Mouse (Mus musculus) lung, adult 2 months (tissue): ENCODE data around the gene Cntrl. TPM values are rescaled to one million over a fixed set of nuclear protein-coding genes. Genes with fewer than 3 reads are reported as not detected.
A peak's percentile ranks its signal among the peaks of the same experiment; 100 is the strongest.

Experiments used
- DNase-seq: peaks from one replicate; pipeline ENCODE4 v3.0.0; 2022
- H3K4me1 ChIP-seq: fragments of 200-500 bp; 2 replicates; pipeline ENCODE4 v1.6.1; 2011; ENCODE audit warnings: low read length; ENCODE audit not compliant: control insufficient read depth, insufficient read depth
- H3K4me3 ChIP-seq: fragments of 200-500 bp; replicated peaks from 2 replicates; pipeline ENCODE3; 2011; ENCODE audit warnings: low read depth, mild to moderate bottlenecking, control low read depth, low read length; ENCODE audit errors: extremely low read depth
- CTCF ChIP-seq: fragments of 200-500 bp; IDR thresholded peaks from 2 replicates; pipeline ENCODE4 v1.5.1; 2011; ENCODE audit warnings: mild to moderate bottlenecking, low read length, control low read depth; ENCODE audit not compliant: insufficient read depth
- POLR2A ChIP-seq: fragments of 200-500 bp; IDR thresholded peaks from 2 replicates; pipeline ENCODE4 v1.6.1; 2011; ENCODE audit warnings: low read depth, mild to moderate bottlenecking, control low read depth, low read length, borderline replicate concordance; ENCODE audit errors: extremely low read depth
- WGBS: fragments of 180-500 bp; shearing (Covaris S2); methylation state at CpG from one replicate; pipeline ENCODE4 v1.1.7; 2018; 5-methylcytosine and 5-hydroxymethylcytosine counted together
- polyA plus RNA-seq: library from polyadenylated mRNA; depleted of rRNA; stranded (reverse); fragments of >200 nt; gene quantifications from 2 replicates; pipeline ENCODE4 v1.2.3, GENCODE M21; 2012

The Cntrl gene
- polyA plus RNA-seq, 1 experiment, result 14.9 TPM

DNA sequence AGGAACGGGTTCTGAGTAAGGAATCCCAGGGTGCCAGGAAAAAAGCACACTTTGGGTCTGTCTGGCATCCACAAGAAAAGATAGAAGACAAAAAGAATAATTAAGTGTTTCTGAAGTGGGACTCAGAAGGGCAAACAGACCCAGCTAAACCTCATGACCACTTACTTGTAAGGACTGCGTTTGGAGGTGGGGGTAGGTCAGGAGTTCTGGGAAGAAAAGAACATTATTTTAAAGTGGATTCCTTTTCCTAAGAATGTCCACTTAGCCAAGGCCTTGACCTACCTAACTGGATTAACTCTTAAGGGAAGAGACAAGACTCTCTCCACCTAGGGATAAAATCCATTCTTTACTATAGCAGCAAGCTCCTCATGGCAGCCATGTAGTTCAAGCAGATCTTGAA is 36.7 kb upstream of the Cntrl start:
- TF ChIP-seq POLR2A (no peak), CTCF (no peak)

DNA sequence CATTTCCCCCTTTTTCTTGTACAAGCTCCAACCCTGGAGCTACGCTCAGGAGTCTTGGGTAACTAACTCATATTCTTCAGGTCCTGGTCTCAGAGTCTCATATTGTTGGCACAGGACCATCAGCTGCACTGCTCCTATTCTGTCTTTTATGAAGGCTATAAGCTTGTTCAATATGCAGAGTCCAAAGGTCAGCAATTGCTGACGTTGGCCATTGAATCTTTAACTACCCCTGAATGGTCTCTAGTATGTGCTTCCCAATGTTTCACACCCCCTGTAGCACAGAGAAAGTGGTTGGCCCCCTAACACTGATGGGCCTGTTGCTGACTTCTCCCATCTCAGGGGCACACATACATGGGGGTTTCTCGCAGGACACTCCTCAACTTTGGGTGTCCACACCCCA is 35.0 kb upstream of the Cntrl start:
- WGBS, result 89% methylated on average over 3 of the region's 3 CpGs
- no peaks in the 10 kb centered on the region for H3K4me1 ChIP-seq
- DNase-seq, result no peak
- no peak overlapping the region for H3K4me3 ChIP-seq
- TF ChIP-seq CTCF (no peak), POLR2A (no peak)

More for the DNA sequence above, 36.7 kb upstream of the Cntrl start:
- H3K4me1 ChIP-seq, result no peaks in the 10 kb centered on the region
- no peak overlapping the region for H3K4me3 ChIP-seq
- DNase-seq, result no peak
- 73% methylated on average over 2 of the region's 2 CpGs for WGBS

DNA sequence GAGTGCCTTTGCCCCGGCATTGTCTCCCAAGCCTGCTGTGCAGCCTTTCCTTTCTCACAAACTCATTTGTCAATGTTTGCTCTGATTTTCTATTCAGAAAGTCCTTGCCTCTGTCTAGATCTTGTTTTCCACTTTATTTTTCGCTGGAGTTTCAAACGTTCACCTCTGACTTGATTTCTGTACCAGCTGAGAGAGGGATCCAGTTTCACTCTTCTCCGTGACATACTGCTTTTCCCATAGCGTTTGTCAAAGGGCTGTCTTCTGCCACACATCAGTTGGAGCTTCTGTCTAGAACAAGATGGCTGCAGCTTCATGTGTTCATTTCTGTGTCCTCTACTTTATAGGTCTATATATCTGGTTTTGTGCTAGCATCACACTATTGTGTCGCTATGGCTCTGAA is 30.1 kb upstream of the Cntrl start:
- DNase-seq, result no peak
- Histone ChIP-seq H3K4me3 (no peak overlapping the region), H3K4me1 (no peaks in the 10 kb centered on the region)
- WGBS, result 60% methylated on average over 6 of the region's 6 CpGs
- TF ChIP-seq POLR2A, result no peak
- no peak for TF ChIP-seq CTCF

DNA sequence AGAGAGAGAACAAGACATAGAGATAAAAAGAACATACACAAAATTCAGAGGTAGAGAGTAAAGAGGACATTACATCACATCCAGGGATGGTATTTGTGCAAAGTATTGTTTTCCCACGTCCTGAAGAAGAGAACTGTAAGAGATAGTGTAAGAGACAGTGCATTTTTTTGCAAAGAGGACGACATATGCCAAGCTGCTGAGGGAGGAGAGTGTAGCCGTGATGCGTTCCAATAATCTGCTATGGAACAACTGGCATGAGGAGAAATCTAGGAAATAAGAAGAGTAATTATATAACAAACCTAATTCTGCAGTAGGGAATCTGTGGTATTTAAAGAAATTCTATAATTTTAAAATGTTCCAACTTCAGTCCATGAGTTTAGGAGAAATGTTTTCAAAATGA is 21.9 kb upstream of the Cntrl start:
- TF ChIP-seq CTCF (no peak), POLR2A (no peak)
- 65% methylated on average over 4 of the region's 4 CpGs for WGBS
- DNase-seq, result no peak
- Histone ChIP-seq H3K4me3 (no peak overlapping the region), H3K4me1 (no peaks in the 10 kb centered on the region)

DNA sequence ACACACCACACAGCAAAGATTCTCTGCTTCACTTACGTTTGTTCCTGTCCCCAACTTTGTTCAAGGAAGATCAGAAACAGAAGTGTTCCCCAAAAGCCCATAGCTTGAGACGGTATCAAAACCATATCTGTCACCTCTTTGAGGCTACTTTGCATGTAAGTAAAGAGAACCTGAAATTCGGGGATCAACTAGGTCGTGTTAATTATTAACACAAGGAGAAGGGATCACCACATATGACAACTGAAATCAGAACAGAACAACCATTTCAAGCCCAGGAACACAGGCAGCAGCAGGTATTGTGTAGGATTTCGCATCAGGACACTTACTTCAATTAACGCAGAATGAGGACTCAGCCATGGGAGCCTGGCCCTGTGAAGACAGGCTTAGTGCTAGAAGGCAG is 8.8 kb upstream of the Cntrl start:
- WGBS, result 80% methylated on average over 6 of the region's 6 CpGs
- Histone ChIP-seq H3K4me1 (no peaks in the 10 kb centered on the region), H3K4me3 (no peak overlapping the region)
- no peak for DNase-seq
- TF ChIP-seq POLR2A (no peak), CTCF (no peak)

DNA sequence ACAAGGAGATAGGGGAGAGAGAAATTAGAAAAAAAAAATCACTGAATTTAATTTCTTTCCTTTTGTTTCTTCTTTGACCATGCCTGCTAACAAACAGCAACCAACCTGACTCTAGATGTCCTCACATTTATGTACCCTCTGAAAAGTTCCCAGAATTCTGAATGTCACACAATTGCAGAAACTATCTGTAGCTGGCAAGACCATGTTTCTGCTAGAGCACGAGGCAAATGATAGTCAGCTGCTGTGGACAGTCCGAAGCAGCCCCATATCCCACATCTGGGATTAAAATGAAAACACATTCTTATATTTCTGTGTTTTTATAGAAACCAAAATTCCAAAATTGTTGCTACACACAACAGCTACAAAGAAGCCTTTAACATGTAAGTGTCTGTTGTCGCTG is 7.8 kb upstream of the Cntrl start, which contains the start of gene AI182371:
Gene AI182371, minus strand, starts transcription at position 101 of the 400 bp plus-strand sequence.
- Histone ChIP-seq H3K4me3 (no peak within 1 kb of the TSS), H3K4me1 (no peaks in the 10 kb centered on the region)
- 92% methylated on average over 3 of the region's 3 CpGs for WGBS
- DNase-seq, result no peak
- TF ChIP-seq POLR2A (no peak), CTCF (no peak)

DNA sequence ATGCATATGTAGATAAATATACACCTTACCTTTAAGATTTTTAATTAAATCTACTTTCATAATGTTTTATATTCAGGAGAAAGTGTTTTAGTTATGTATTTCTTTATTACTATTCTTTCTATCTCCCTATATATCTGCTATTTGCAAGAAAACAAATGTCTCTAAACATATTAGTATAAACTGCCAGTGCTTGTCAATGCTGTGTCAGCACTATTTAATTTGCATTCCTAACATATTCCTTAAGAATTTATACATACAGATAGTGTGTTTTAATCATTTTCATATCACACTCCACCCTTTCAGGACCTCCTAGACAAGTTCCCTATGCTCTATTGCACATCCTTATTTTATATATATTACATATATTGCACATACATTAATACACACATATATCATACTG is 6.5 kb upstream of the Cntrl start:
- Histone ChIP-seq H3K4me1 (no peaks in the 10 kb centered on the region; the same call in 1 of the 2 replicates), H3K4me3 (no peak overlapping the region)
- TF ChIP-seq CTCF (no peak), POLR2A (no peak)
- DNase-seq, result no peak

DNA sequence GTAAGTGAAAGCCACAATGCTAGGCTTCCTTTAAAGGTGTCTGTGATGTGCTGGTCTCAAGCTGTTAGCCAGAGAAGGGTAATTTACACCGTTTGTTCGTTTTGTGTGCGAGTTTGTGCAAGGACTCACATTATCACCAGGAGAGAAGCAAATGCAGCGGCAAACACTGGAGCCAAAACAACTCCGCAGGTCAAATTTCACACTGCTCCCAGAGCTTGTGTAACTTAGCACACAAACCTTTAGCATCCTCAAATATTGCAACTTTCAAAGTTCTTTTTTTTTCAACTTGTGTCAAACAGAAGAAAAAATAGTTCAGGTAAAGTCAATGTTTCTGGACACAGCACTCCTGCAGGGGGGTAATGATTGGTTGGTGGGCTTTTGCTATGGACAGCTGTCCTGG is 5.7 kb upstream of the Cntrl start:
- no peak overlapping the region for H3K4me3 ChIP-seq
- TF ChIP-seq POLR2A (no peak), CTCF (no peak)
- WGBS, result 54% methylated on average over 5 of the region's 5 CpGs
- DNase-seq, result no peak
- H3K4me1 ChIP-seq, result no peaks in the 10 kb centered on the region; the same call in 1 of the 2 replicates

DNA sequence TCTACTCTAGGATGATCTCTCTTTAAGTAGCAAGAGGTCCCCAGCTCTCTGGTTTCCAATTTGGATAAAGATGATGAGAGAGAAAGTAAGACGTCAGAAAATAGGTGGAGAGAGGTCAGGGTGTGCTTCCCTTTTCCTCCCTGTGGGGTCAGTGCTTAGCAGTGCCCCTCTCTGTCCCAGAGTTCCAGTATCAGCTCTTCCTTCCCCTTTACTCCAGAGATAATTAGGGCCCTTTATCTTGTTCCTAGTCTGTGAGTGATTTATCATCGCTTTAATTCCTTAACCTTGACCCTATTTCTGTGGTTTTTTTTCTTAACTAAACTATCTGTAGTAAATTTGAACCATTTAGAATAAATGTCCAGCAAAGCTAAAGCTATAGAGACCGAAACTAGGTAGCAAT is 4.4 kb upstream of the Cntrl start:
- WGBS, result 66% methylated on average over 3 of the region's 3 CpGs
- no peak for TF ChIP-seq POLR2A
- TF ChIP-seq CTCF, result no peak

DNA sequence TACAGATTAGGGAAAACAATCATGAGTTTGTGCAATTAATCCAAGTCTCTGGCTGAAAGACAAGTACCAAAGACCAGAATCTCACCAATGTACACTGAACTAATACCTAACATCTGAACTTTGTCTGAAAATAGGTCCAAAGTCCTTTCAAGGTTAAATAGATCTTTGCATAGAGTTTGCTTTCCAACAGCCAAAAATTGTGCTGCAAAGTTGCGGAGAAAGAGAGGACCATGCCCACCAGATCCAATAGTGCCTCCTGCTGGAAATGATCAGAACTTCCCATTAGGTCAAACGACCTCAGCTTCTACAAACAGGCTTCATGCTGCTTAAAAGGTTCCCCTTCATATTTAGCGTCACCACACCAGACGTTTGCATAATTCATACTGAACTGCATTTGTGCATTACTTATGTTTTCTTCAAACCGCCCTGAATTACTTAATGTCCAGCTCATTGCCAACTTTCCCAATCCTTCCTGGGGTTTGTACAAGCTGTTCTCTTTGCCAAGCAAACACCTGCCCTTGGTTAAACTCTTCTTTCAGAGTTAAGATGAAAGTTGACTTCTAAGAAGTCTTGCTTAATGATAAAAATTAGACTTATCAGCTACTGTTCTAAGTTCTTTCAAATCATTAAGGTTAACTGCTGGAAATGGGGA is 1.2 kb upstream of the Cntrl start:
- TF ChIP-seq CTCF (peak; percentile 31; the same call in 1 of the 2 replicates), POLR2A (no peak)
- no peak overlapping the region for H3K4me3 ChIP-seq
- H3K4me1 ChIP-seq, result peaks cover 3% of the 10 kb centered on the region
- DNase-seq, result peak; percentile 13
- 41% methylated on average over 5 of the region's 5 CpGs for WGBS

More for the DNA sequence above, 4.4 kb upstream of the Cntrl start:
- no peak for DNase-seq
- Histone ChIP-seq H3K4me1 (peaks cover 3% of the 10 kb centered on the region), H3K4me3 (no peak overlapping the region)

DNA sequence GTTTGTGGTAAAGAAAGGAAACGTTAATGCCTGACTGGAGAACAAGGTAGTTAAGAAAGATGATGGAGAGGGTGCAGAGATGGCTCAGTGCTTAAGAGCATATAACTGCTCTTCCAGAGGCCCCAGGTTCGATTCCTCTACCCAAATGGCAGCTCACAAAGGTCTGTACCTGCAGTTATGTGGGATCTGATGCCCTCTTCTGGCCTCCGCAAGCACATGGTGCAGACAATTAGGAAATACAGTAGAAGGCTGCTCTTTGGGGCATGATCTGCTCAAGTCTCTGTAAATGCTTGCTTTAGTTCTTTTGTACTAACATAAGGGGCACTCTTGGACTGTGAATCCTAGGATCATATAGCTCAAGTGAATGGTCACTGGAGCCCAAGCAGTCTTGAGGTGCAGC is 580 bp upstream of the Cntrl start:
- peak overlapping the region; percentile 95 for H3K4me3 ChIP-seq
- H3K4me1 ChIP-seq, result peaks cover 3% of the 10 kb centered on the region
- 28% methylated on average over 3 of the region's 3 CpGs for WGBS
- TF ChIP-seq POLR2A, result no peak
- peak; percentile 47 for TF ChIP-seq CTCF
- DNase-seq, result no peak
